Mouse (Mus musculus) kidney, embryonic 15.5 days (tissue): ENCODE measurements around the gene Nos1. TPM values are rescaled to one million over a fixed set of nuclear protein-coding genes. Genes with fewer than 3 reads are reported as not detected.

Source experiments
- ATAC-seq: fragments of 200-750 bp; cut with Nextera tagmentation; replicated peaks from 2 replicates; pipeline ENCODE4 v1.8.0; 2017; ENCODE audit warnings: moderate TSS enrichment; ENCODE audit not compliant: low FRiP score
- H3K27ac ChIP-seq: fragments of 300-500 bp; sonication (generic); 2 replicates; pipeline ENCODE4 v1.5.1; 2015; ENCODE audit warnings: mild to moderate bottlenecking, inconsistent platforms
- H3K27me3 ChIP-seq: fragments of 300-500 bp; sonication (generic); 2 replicates; pipeline ENCODE4 v1.6.1; 2015; ENCODE audit warnings: inconsistent platforms
- H3K36me3 ChIP-seq: fragments of 300-500 bp; sonication (generic); 2 replicates; pipeline ENCODE4 v1.6.1; 2015; ENCODE audit warnings: inconsistent platforms
- H3K4me1 ChIP-seq: fragments of 300-500 bp; sonication (generic); 2 replicates; pipeline ENCODE4 v1.6.1; 2015; ENCODE audit warnings: inconsistent platforms
- H3K4me2 ChIP-seq: fragments of 300-500 bp; sonication (generic); 2 replicates; pipeline ENCODE4 v1.6.1; 2015; ENCODE audit warnings: moderate library complexity, mild to moderate bottlenecking, inconsistent platforms
- H3K4me3 ChIP-seq: fragments of 300-500 bp; sonication (generic); replicated peaks from 2 replicates; pipeline ENCODE4 v1.5.1; 2015; ENCODE audit warnings: mild to moderate bottlenecking, inconsistent platforms
- H3K9ac ChIP-seq: fragments of 300-500 bp; sonication (generic); 2 replicates; pipeline ENCODE4 v1.6.1; 2015; ENCODE audit warnings: mild to moderate bottlenecking, inconsistent platforms
- H3K9me3 ChIP-seq: fragments of 300-500 bp; sonication (generic); replicated peaks from 2 replicates; pipeline ENCODE4 v1.6.1; 2016; ENCODE audit warnings: inconsistent platforms
- WGBS: fragments of 180-500 bp; shearing (Covaris S2); methylation state at CpG from one replicate; pipeline ENCODE4 v1.1.7; 2015; ENCODE audit warnings: mixed read lengths; 5-methylcytosine and 5-hydroxymethylcytosine counted together
- polyA plus RNA-seq: library from polyadenylated mRNA; unstranded; fragments of >200 nt; fragmentation: Nextera tagmentation; extraction: Ambion mirVana; gene quantifications from 2 replicates; pipeline ENCODE4 v1.2.1, GENCODE M21; 2015

Gene Nos1
- polyA plus RNA-seq, 1 experiment from 2014 or later = 0.92 TPM

DNA sequence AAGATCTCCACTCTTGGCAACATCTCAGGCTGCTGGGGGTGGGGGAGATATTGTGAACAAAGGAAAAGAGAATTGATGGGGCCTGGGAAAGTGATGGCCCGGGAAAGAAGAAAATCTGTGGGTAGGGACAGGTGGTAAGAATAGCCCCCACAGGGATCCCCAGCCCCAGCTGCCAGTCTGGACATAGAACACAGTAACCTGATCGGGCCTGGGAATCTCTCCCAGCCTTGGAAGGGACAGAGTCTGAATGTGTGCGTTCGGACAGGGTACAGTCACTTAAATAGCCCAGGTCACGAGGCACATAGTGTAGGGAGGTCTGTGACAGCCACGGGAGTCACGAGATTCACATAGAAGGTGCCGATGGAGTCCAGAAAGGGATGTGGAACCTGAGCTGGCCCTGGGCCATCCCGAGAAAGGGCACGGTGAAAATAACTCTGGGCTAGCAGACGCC is 21.3 kb downstream of the Nos1 start:
- peaks cover 28% of the 10 kb centered on the region for H3K4me1 ChIP-seq
- no peak for ATAC-seq
- H3K4me2 ChIP-seq = no peak overlapping the region
- H3K4me3 ChIP-seq = no peak overlapping the region
- WGBS = 62% methylated on average over 11 of the region's 11 CpGs
- no peaks in the 10 kb centered on the region for H3K9me3 ChIP-seq
- no peaks in the 10 kb centered on the region for H3K27me3 ChIP-seq
- H3K9ac ChIP-seq = no peak overlapping the region
- no peak overlapping the region for H3K27ac ChIP-seq
- H3K36me3 ChIP-seq = no peaks in the 10 kb centered on the region

DNA sequence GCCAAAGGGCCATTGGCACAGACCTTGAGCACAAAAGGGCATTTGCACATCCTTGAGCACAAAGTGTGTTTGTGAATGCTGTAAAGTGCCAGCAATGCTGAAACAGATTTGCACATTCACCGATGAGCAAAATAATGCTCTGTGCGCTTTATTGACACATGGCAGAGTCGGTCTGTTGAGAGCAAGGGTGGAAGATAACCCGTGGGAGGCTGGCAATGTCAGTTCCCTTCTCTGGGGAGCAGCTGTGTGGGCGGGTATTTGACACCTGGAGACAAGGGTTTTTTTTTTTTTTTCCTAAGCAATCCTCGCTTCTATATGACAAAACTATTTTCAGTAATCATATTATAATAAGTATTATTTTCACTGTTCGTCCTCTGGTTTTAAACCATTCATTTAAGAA is 22.7 kb downstream of the Nos1 start:
- Histone ChIP-seq H3K4me2 (no peak overlapping the region), H3K9ac (no peak overlapping the region), H3K4me1 (peaks cover 28% of the 10 kb centered on the region), H3K9me3 (no peaks in the 10 kb centered on the region), H3K27ac (no peak overlapping the region), H3K4me3 (no peak overlapping the region), H3K36me3 (no peaks in the 10 kb centered on the region), H3K27me3 (no peaks in the 10 kb centered on the region)
- 43% methylated on average over 7 of the region's 7 CpGs for WGBS
- ATAC-seq = no peak

DNA sequence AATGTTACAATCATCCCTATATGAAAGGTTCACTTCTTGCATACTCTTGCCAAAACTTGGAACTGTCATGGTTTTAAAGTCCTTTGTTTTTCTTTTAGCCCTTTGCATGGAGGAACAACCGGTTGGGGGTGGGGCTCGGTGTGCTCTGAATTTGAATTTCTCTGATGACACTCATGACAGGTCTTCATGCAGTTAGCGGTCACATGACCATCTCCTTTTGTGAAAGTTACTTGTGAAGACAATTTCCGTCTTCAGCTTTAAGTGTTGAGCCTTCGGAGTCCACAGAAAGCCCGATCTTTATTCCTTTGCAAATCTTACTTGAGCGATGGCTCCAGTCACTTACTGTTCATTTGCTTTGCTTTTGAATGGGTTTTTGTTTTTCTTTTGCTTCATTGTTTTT is 30.1 kb downstream of the Nos1 start:
- Histone ChIP-seq H3K27ac (no peak overlapping the region), H3K9me3 (no peaks in the 10 kb centered on the region), H3K36me3 (no peaks in the 10 kb centered on the region), H3K4me3 (no peak overlapping the region), H3K9ac (no peak overlapping the region), H3K4me2 (no peak overlapping the region), H3K27me3 (no peaks in the 10 kb centered on the region), H3K4me1 (peaks cover 6% of the 10 kb centered on the region; the same call in 1 of the 2 replicates)
- WGBS = 86% methylated on average over 7 of the region's 7 CpGs
- ATAC-seq = no peak

DNA sequence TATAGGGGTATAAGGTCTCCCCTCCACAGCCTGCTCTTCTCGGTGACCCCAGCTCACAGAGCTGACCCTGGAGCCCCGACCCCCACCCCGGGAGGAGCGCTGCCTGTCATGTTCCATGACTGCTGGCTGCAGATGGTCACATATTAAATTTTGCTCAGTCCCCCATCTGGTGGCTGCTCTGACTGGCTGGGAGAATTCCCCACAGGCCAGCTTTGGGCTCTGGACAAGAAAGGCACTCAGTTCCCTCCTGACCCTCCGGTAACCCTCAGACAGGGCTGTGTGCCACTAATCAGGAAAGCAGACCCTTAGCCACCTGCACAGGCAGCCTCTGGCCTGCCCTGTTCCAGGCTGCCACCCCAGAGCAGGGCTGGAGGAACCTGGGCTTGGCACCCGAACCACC is 38.0 kb downstream of the Nos1 start:
- no peaks in the 10 kb centered on the region for H3K36me3 ChIP-seq
- H3K4me2 ChIP-seq = no peak overlapping the region
- H3K27ac ChIP-seq = no peak overlapping the region
- no peak overlapping the region for H3K4me3 ChIP-seq
- H3K9ac ChIP-seq = no peak overlapping the region
- ATAC-seq = no peak
- H3K4me1 ChIP-seq = peaks cover 39% of the 10 kb centered on the region
- no peaks in the 10 kb centered on the region for H3K9me3 ChIP-seq
- no peaks in the 10 kb centered on the region for H3K27me3 ChIP-seq
- 72% methylated on average over 6 of the region's 6 CpGs for WGBS

DNA sequence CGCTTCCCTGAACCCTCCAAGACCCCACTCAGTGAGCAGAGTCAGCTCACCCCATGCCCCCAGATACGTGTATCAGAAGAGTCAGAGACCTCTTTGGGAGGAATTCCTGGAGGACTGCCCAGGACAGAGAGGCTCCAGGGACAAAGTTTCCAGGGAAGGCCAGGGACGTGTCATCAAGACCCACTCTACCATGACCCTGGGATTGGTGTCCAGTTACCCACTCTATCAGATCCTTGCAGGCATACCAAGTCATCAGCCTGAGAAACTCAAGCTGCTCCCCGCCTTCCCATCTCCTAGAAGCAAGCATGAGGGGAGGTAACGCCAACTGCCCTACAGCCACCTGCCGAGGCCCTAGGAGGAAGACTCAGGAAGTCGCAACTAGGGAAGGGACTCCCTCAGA is 39.6 kb downstream of the Nos1 start:
- Histone ChIP-seq H3K36me3 (no peaks in the 10 kb centered on the region), H3K27me3 (no peaks in the 10 kb centered on the region), H3K4me2 (no peak overlapping the region), H3K4me1 (peaks cover 37% of the 10 kb centered on the region), H3K27ac (peak overlapping the region; percentile 66), H3K4me3 (no peak overlapping the region), H3K9me3 (no peaks in the 10 kb centered on the region), H3K9ac (no peak overlapping the region)
- peak; percentile 76 for ATAC-seq
- WGBS = 30% methylated on average over 7 of the region's 7 CpGs

DNA sequence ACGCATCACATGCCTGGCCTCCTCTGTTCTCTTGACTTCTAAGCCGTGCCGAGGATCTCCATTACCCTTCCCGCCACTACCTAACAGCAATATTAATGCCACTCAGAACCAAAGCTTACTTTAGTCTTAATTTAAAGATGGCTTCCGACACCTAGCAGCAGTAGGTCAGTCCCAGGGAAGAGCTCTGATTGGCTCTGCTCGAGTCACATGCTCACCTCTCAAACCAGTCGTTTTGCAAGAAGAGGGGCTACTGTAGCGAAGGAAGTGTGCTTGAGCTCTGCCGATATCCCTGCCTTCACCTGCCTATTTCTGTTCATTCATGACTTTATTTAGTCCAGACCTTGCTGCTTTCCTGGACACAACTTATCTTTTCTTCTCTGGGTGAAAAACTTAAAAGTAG is 43.0 kb downstream of the Nos1 start:
- Histone ChIP-seq H3K9me3 (no peaks in the 10 kb centered on the region), H3K36me3 (no peaks in the 10 kb centered on the region)

DNA sequence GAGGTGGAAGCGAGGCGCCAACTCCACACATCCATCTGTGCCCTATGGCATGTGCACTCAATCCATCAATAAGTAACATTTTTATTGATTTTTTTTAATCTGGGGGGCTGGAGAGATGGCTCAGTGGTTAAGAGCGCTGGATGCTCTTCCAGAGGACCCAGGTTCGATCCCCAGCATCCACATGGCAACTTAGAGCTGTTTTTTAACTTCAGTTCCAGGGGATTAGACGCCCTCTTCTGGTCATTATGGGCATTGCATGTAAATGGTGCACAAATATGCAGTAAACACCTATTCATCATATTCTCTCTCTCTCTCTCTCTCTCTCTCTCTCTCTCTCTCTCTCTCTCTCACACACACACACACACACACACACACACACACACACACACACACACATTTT is 43.7 kb downstream of the Nos1 start:
- no peaks in the 10 kb centered on the region for H3K9me3 ChIP-seq
- ATAC-seq = no peak
- peaks cover 14% of the 10 kb centered on the region for H3K4me1 ChIP-seq
- H3K9ac ChIP-seq = no peak overlapping the region
- H3K36me3 ChIP-seq = no peaks in the 10 kb centered on the region
- no peak overlapping the region for H3K27ac ChIP-seq
- H3K4me3 ChIP-seq = no peak overlapping the region
- no peaks in the 10 kb centered on the region for H3K27me3 ChIP-seq
- 80% methylated on average over 5 of the region's 5 CpGs for whole genome bisulfite sequencing
- no peak overlapping the region for H3K4me2 ChIP-seq

More for the DNA sequence above, 43.0 kb downstream of the Nos1 start:
- Histone ChIP-seq H3K4me3 (no peak overlapping the region), H3K27ac (no peak overlapping the region), H3K27me3 (no peaks in the 10 kb centered on the region), H3K4me2 (no peak overlapping the region), H3K9ac (no peak overlapping the region), H3K4me1 (peaks cover 17% of the 10 kb centered on the region)
- no peak for ATAC-seq
- 90% methylated on average over 9 of the region's 9 CpGs for WGBS

DNA sequence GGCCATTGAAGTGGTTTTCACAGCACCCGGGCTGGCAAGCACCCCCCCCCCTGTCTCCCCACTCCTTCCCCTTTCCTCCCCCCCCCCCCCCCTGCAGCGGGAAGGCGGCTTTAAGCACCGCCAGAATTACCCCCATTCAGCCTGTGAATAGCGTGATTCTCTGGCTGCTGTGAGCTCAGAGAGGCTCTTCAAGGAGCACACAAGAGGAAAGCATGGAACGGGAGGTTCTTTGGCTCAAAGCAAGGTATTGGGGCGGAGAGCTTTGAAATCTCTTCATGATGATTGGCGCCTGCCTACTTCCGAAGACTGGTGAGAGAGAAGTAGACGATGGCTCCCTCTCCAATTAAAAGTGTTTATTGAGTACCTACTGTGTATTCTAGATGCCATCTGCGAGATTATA is 44.5 kb downstream of the Nos1 start:
- H3K27ac ChIP-seq = no peak overlapping the region
- no peak overlapping the region for H3K4me3 ChIP-seq
- peaks cover 11% of the 10 kb centered on the region for H3K4me1 ChIP-seq
- WGBS = 73% methylated on average over 11 of the region's 11 CpGs
- no peaks in the 10 kb centered on the region for H3K27me3 ChIP-seq
- ATAC-seq = no peak
- H3K9me3 ChIP-seq = no peaks in the 10 kb centered on the region
- H3K4me2 ChIP-seq = no peak overlapping the region
- H3K36me3 ChIP-seq = no peaks in the 10 kb centered on the region
- H3K9ac ChIP-seq = no peak overlapping the region

DNA sequence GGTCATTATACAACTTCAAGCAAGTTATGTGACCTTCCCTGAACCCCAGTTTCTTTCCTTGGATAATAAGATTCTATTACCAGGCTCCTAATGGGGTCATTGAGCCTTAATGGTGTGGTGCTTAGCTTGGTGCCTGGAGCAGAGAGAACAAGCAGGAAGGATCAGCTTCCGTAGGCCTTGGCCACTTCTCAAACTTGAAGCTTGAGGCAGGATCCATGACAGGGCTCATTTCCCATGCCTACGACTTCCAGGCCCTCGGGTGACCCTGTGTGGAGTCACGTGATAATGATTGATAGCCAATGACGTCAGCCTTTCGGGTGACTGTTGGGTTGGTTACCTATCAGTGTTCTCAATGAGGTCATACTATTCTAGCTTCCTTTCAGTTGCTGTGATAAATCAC is 46.5 kb downstream of the Nos1 start:
- no peaks in the 10 kb centered on the region for H3K9me3 ChIP-seq
- no peak overlapping the region for H3K9ac ChIP-seq
- no peaks in the 10 kb centered on the region for H3K4me1 ChIP-seq
- no peak overlapping the region for H3K4me2 ChIP-seq
- H3K4me3 ChIP-seq = no peak overlapping the region
- no peaks in the 10 kb centered on the region for H3K36me3 ChIP-seq
- no peak overlapping the region for H3K27ac ChIP-seq
- 31% methylated on average over 6 of the region's 6 CpGs for WGBS
- H3K27me3 ChIP-seq = no peaks in the 10 kb centered on the region
- no peak for ATAC-seq

DNA sequence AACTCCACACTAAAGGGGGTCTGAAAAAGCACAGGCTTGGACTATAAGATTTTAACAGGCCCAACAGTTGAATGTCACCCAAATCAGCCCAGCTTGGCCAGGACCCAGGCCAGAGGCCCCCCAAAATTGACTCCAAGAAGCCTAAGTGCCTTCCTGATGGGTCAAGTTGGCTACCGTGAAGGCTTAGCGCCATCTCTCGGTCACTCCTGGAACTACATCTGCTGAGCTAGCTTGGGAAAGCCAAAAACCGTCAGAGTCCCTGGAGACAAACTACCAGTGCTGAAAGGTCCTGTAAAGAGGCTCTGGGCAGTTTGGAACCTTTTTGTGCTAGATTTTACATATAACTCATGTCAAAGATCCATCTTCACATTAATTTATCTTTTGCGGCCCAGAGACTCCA is 56.1 kb downstream of the Nos1 start:
- no peak overlapping the region for H3K9ac ChIP-seq
- H3K27me3 ChIP-seq = peaks cover 46% of the 10 kb centered on the region
- H3K4me3 ChIP-seq = no peak overlapping the region
- no peaks in the 10 kb centered on the region for H3K36me3 ChIP-seq
- H3K4me2 ChIP-seq = no peak overlapping the region
- no peak overlapping the region for H3K27ac ChIP-seq
- WGBS = 1% methylated on average over 5 of the region's 5 CpGs
- H3K9me3 ChIP-seq = no peaks in the 10 kb centered on the region
- H3K4me1 ChIP-seq = peaks cover 24% of the 10 kb centered on the region
- ATAC-seq = no peak

DNA sequence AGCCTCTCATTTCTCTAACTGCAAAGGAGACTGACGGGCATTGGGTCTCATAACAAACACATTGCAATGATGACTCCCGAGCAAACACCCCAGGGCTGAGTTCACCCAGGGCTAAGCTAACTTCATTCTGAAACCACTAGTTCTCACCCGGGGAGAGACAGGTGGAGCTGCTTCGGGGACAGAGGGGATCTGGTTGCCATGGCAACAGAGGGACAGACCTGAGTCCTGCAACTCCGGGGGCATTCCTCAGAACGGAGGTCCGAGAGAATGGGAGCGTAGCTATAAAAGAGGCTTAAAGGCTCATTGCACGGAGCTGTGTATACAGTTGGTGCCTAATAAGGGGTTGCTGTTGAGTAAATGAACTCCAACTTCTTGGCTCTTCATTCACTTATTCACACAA is 56.9 kb downstream of the Nos1 start:
- no peak overlapping the region for H3K9ac ChIP-seq
- no peaks in the 10 kb centered on the region for H3K9me3 ChIP-seq
- ATAC-seq = no peak
- 24% methylated on average over 9 of the region's 9 CpGs for WGBS
- no peaks in the 10 kb centered on the region for H3K36me3 ChIP-seq
- H3K4me3 ChIP-seq = no peak overlapping the region
- no peak overlapping the region for H3K4me2 ChIP-seq
- H3K4me1 ChIP-seq = peaks cover 30% of the 10 kb centered on the region
- H3K27me3 ChIP-seq = peaks cover 54% of the 10 kb centered on the region
- no peak overlapping the region for H3K27ac ChIP-seq

DNA sequence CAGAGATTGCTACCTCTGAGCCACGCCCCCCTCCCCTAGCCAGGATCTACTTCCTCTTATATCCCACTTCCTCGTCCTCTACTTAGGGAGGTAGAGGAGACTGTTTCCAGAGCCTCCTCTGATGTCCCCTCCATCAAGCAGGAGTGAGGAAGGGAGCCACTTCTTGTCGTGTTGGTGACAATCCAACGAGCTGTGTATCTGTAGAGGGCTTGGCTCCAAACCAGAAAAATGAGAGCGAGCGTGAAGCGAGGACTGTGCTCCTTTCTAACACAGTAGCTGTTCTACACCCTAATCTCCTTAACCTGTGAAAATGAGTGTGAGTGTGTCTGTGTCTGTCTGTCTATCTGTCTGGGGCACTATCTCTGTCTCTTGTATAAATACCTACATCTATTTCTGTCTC is 58.7 kb downstream of the Nos1 start:
- H3K9me3 ChIP-seq = no peaks in the 10 kb centered on the region
- H3K4me1 ChIP-seq = peaks cover 30% of the 10 kb centered on the region
- H3K36me3 ChIP-seq = no peaks in the 10 kb centered on the region
- WGBS = 80% methylated on average over 7 of the region's 7 CpGs
- peaks cover 72% of the 10 kb centered on the region for H3K27me3 ChIP-seq
- H3K4me2 ChIP-seq = no peak overlapping the region
- H3K27ac ChIP-seq = no peak overlapping the region
- H3K4me3 ChIP-seq = no peak overlapping the region
- H3K9ac ChIP-seq = no peak overlapping the region
- no peak for ATAC-seq

DNA sequence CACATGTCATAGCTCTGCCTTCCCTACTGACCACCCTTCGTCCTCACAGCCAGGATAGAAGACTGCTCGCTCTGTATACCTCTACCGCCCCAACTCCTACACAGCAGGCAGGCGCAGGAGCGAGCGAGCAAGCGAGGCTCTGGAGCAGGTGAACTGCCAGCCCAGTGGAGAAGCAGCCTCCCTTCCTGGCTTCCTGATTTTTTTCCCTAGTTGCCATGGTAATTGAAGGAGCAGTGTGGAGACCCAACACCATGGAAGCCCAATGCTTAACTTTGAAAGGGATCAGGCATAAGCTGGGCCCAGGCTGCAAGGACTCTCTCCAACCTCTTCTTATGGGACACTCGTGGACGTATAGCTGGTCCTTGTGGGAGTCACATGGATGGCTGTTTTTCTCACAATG is 59.4 kb downstream of the Nos1 start:
- Histone ChIP-seq H3K4me2 (no peak overlapping the region), H3K27me3 (peaks cover 77% of the 10 kb centered on the region), H3K36me3 (no peaks in the 10 kb centered on the region), H3K4me3 (no peak overlapping the region), H3K4me1 (peaks cover 30% of the 10 kb centered on the region), H3K9ac (no peak overlapping the region), H3K9me3 (no peaks in the 10 kb centered on the region), H3K27ac (no peak overlapping the region)
- 46% methylated on average over 9 of the region's 9 CpGs for WGBS
- no peak for ATAC-seq
